Comparison of ENCODE assay signal across 21 mouse cellular contexts in the genomic region with DNA sequence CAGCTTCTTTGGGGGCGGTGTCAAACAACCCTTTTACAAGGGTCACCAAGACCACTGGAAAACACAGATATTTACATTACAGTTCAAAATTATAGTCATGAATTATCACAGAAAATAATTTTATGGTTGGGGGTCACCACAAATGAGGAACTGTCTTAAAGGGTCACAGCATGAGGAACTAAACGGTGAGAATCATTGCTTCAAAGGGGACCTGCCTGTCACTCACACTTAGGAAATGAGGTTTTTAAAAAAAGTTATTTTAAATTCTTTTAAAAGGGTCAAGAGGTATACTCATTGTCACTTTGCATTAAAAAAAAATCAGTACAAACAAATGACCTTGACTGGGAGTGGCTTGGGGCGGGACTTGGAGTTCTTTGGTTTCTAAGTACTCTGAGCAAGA.
"Had no signal": no experiment of that assay in that cellular context is flagged by ENCODE, and none has a peak within 500 bp of the region (broad histone marks: within the 10 kb centered on the region; RNA-seq: fewer than 3 reads in every experiment).

No protein-coding gene starts in this region.

- H3K27me3 ChIP-seq: liver, embryonic 13.5 days; megakaryocyte, embryonic 14.5 days; midbrain, embryonic 13.5 days; neural tube, embryonic 13.5 days; stomach, embryonic 15.5 days had no signal

- H3K4me3 ChIP-seq: liver, embryonic 13.5 days; megakaryocyte, embryonic 14.5 days; midbrain, embryonic 10.5 days; midbrain, embryonic 13.5 days; myocyte; neural tube, embryonic 13.5 days; stomach, embryonic 15.5 days had no signal

- DNase-seq: kidney, adult 8-10 months; kidney, postnatal 14 days; kidney, postnatal 4 days; layer of hippocampus, adult 9-11 months; liver, embryonic 13.5 days; lung, embryonic 14.5 days; retina, postnatal 1 day; right cerebral cortex, postnatal 25 days; spleen, adult 18-20 months; thymus, adult 18-20 months; thymus, postnatal 14 days; thymus, postnatal 4 days had no signal

- H3K9ac ChIP-seq: liver, embryonic 13.5 days; lung, embryonic 14.5 days; midbrain, embryonic 13.5 days; neural tube, embryonic 13.5 days; stomach, embryonic 15.5 days had no signal

- H3K36me3 ChIP-seq: liver, embryonic 13.5 days; midbrain, embryonic 10.5 days; midbrain, embryonic 13.5 days; neural tube, embryonic 13.5 days; stomach, embryonic 15.5 days had no signal

- H3K27ac ChIP-seq: liver, embryonic 13.5 days; macrophage; midbrain, embryonic 10.5 days; midbrain, embryonic 13.5 days; neural tube, embryonic 13.5 days; stomach, embryonic 15.5 days had no signal

- H3K9me3 ChIP-seq: liver, embryonic 13.5 days; megakaryocyte, embryonic 14.5 days; midbrain, embryonic 10.5 days; midbrain, embryonic 13.5 days; neural tube, embryonic 13.5 days; stomach, embryonic 15.5 days had no signal

- ATAC-seq: lung, postnatal 0 days; midbrain, embryonic 13.5 days; midbrain, embryonic 16.5 days had no signal

- H3K4me2 ChIP-seq: liver, embryonic 13.5 days; lung, embryonic 14.5 days; midbrain, embryonic 13.5 days; neural tube, embryonic 13.5 days; stomach, embryonic 15.5 days had no signal

- H3K4me1 ChIP-seq: liver, embryonic 13.5 days; megakaryocyte, embryonic 14.5 days; neural tube, embryonic 13.5 days; stomach, embryonic 15.5 days had no signal
